Mouse (Mus musculus) midbrain, postnatal 0 days (tissue): ENCODE measurements around the gene Hsd17b3. TPM values are rescaled to one million over a fixed set of nuclear protein-coding genes. Genes with fewer than 3 reads are reported as not detected.
A peak's percentile ranks its signal among the peaks of the same experiment; 100 is the strongest.

Experiments
- ATAC-seq: fragments of 200-750 bp; cut with Nextera tagmentation; 2 replicates; pipeline ENCODE4 v1.8.0; 2017; ENCODE audit warnings: moderate number of reproducible peaks, mild to moderate bottlenecking, moderate TSS enrichment, moderate library complexity; ENCODE audit not compliant: low FRiP score
- DNase-seq: peaks from one replicate; pipeline ENCODE4 v3.0.0-alpha.2; 2015; ENCODE audit warnings: low spot score
- H3K27ac ChIP-seq: fragments of 300-500 bp; sonication (generic); 2 replicates; pipeline ENCODE4 v1.5.1; 2014; ENCODE audit warnings: low read depth, mild to moderate bottlenecking, low read length, mixed read lengths
- H3K27me3 ChIP-seq: fragments of 300-500 bp; sonication (generic); 2 replicates; pipeline ENCODE4 v1.6.1; 2014; ENCODE audit warnings: low read length, control low read depth, mixed read lengths; ENCODE audit not compliant: insufficient read depth
- H3K36me3 ChIP-seq: fragments of 300-500 bp; sonication (generic); 2 replicates; pipeline ENCODE4 v1.6.1; 2014; ENCODE audit warnings: low read length, control low read depth, mixed read lengths; ENCODE audit not compliant: insufficient read depth
- H3K4me1 ChIP-seq: fragments of 300-500 bp; sonication (generic); 2 replicates; pipeline ENCODE4 v1.6.1; 2014; ENCODE audit warnings: mild to moderate bottlenecking, control low read depth, antibody characterized with exemption, low read length, mixed read lengths; ENCODE audit not compliant: insufficient read depth
- H3K4me2 ChIP-seq: fragments of 300-500 bp; sonication (generic); 2 replicates; pipeline ENCODE4 v1.6.1; 2014; ENCODE audit warnings: low read depth, mild to moderate bottlenecking, low read length, mixed read lengths; ENCODE audit not compliant: poor library complexity, severe bottlenecking
- H3K4me3 ChIP-seq: fragments of 300-500 bp; sonication (generic); 2 replicates; pipeline ENCODE4 v1.5.1; 2014; ENCODE audit warnings: low read depth, mild to moderate bottlenecking, low read length, moderate library complexity
- H3K9ac ChIP-seq: fragments of 300-500 bp; sonication (generic); replicated peaks from 2 replicates; pipeline ENCODE4 v1.6.1; 2014; ENCODE audit warnings: mild to moderate bottlenecking, low read length, moderate library complexity, mixed read lengths; ENCODE audit not compliant: poor library complexity, severe bottlenecking
- H3K9me3 ChIP-seq: fragments of 300-500 bp; sonication (generic); 2 replicates; pipeline ENCODE4 v1.6.1; 2016; ENCODE audit warnings: low read length, control low read depth
- CTCF ChIP-seq: IDR thresholded peaks from 2 replicates; pipeline ENCODE4 v1.5.1; 2016; ENCODE audit warnings: antibody characterized with exemption, mild to moderate bottlenecking
- WGBS: fragments of 180-500 bp; shearing (Covaris S2); extraction: QIAGEN DNeasy Blood & Tissue Kit; methylation state at CpG from one replicate; pipeline ENCODE4 v1.1.7; 2014; 5-methylcytosine and 5-hydroxymethylcytosine counted together
- polyA plus RNA-seq: library from polyadenylated mRNA; unstranded; fragments of >200 nt; fragmentation: Nextera tagmentation; extraction: Ambion mirVana; gene quantifications from 2 replicates; pipeline ENCODE4 v1.2.1, GENCODE M21; 2015
- total RNA-seq: library from RNA; depleted of rRNA; stranded (reverse); fragments of >200 nt; gene quantifications from 2 replicates; pipeline ENCODE4 v1.2.3, GENCODE M21; 2014

Gene Hsd17b3
- total and polyA plus RNA-seq, 2 experiments from 2014 or later: not detected

DNA sequence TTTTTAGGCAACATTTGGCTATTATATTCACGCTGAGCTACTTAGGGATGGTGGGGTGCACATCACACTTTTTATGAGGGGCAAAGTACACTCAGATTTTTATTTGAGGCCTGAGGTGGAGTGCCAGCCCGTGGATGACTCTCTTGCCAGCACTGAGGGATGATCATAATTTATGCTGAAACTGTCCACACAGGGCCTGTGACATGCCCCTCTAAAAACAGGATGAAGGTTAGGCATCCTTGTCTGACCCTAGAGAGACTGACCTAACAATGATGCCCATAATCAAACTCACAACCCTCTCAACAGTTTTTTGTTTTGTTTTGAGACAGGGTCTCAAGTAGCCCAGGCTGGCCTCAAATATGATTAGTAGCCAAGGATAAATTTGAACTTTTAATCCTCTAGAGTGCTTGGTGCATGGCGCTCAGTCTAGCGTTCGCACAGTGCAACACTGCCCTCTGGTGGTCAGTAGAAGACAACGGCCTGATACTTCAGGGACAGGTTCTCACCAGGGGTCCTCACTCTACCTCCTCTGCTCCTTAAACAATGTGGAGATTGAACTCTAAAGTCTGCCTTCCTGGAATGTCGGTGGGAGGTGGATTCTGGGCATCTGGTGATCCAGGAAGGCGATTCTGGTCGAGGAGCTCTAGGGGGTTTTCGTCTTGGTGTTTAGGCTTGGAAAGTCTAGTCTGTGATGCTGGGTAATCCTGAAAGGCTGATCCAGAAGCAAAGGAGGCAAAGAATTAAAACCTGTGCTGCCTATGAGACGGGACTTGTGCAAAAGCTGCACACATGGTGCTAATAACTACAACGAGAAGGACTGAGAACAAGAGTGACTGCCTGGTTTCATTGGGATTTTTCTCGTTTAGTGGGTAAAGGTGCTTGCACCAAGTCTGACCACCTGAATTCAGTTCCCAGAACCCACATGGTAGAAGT, 52.7 kb downstream of the Hsd17b3 start:
- Histone ChIP-seq H3K27ac (no peak overlapping the region), H3K9me3 (no peaks in the 10 kb centered on the region), H3K4me2 (no peak overlapping the region), H3K9ac (no peak overlapping the region), H3K36me3 (no peaks in the 10 kb centered on the region), H3K4me3 (no peak overlapping the region), H3K27me3 (peaks cover 6% of the 10 kb centered on the region), H3K4me1 (no peaks in the 10 kb centered on the region)
- WGBS: 24% methylated on average over 13 of the region's 13 CpGs
- TF ChIP-seq CTCF: peak; percentile 93
- ATAC-seq: peak; percentile 63; the same call in 1 of the 2 replicates
- DNase-seq: peak; percentile 86

DNA sequence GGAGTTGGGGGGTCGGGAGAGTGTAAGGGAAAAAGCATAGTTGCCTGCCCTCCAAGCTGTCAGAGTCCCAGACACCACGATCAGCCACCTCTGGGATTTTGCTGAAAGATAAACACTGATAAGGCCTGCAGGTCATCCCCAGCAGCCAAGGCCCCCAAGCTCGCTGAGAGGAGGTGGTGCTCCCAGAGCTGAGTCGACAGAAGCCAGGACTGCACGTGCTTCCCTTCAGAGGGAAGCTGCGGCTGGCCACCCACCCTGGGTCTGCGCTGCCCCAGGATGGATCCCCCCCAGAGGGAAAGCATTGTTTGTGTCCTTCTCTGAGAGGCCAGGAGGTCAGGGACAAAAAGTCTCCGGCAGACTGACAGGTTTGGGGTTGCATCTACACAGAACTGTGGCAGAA, 54.0 kb downstream of the Hsd17b3 start:
- H3K4me2 ChIP-seq: no peak overlapping the region
- H3K4me1 ChIP-seq: no peaks in the 10 kb centered on the region
- H3K4me3 ChIP-seq: no peak overlapping the region
- H3K9ac ChIP-seq: no peak overlapping the region
- H3K27me3 ChIP-seq: peaks cover 6% of the 10 kb centered on the region
- WGBS: 26% methylated on average over 8 of the region's 8 CpGs
- ATAC-seq (no peak), DNase-seq (no peak)
- no peak overlapping the region for H3K27ac ChIP-seq
- no peaks in the 10 kb centered on the region for H3K36me3 ChIP-seq
- TF ChIP-seq CTCF: no peak
- no peaks in the 10 kb centered on the region for H3K9me3 ChIP-seq

DNA sequence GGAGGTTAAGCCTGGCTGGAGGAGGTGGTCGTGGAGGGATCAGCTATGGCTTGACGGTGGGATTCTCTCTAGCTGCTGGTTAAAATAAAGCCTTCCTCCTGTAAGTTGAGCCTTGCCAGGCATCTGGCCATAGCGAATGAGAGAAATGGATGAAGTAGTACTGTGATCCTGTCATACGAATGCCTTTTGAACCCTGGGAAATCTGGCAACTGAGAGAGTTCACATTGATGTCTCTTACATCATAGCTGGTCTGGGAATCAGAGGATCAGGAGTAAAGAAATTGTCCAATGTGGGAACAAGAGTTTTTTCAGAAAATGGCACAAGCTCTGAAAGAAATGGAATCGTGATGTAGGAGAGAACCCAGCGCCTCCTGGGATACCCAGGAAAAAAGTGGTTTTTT, 55.1 kb downstream of the Hsd17b3 start:
- no peak for TF ChIP-seq CTCF
- ATAC-seq: no peak
- DNase-seq: no peak
- Histone ChIP-seq H3K27ac (no peak overlapping the region), H3K4me1 (no peaks in the 10 kb centered on the region), H3K9me3 (no peaks in the 10 kb centered on the region), H3K4me2 (no peak overlapping the region), H3K27me3 (peaks cover 6% of the 10 kb centered on the region), H3K36me3 (no peaks in the 10 kb centered on the region), H3K4me3 (no peak overlapping the region), H3K9ac (no peak overlapping the region)
- WGBS: 90% methylated on average over 6 of the region's 6 CpGs

DNA sequence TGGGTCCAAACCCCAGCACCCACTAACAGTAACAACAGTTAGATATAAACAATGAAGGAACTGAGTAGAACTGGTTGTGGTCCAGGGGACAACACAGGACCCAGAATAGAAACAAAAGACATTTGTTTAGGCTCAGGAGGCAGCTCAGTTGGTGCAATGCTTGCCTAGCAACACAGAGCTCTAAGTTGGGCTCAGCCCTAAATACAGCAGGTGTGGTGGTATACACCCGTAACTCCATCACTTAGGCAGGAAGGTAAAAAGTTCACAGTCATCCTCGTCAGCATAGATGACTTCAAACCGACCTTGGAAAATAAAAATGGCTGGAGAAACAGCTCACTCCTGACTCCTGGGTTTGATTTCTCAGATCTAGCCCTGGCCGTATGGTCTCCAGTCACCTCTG, 55.8 kb downstream of the Hsd17b3 start:
- WGBS: 80% methylated on average over 4 of the region's 4 CpGs
- no peak for ATAC-seq
- peaks cover 6% of the 10 kb centered on the region for H3K27me3 ChIP-seq

DNA sequence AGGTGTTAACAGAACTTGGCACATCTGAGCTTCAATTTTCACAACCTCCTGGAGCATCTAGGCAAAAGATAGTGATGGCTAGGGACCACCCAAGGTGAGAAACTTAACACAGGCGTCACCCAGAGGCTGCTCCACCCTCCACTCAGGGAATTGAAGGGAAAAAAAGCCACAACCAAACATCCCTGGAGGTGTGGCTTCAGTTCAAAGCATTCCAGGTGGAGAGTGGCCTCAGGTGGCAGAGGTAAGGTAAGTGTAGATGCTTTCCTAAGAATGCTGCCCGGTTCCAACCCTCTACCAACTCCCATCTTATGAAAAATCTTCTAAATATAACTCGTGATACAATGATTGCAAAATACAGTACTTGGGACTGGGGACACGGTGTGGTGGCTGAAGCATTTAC, 57.8 kb downstream of the Hsd17b3 start:
- WGBS: 86% methylated on average over 4 of the region's 4 CpGs
- no peak for TF ChIP-seq CTCF
- no peaks in the 10 kb centered on the region for H3K4me1 ChIP-seq

More for the DNA sequence above, 55.8 kb downstream of the Hsd17b3 start:
- TF ChIP-seq CTCF: no peak
- Histone ChIP-seq H3K9me3 (no peaks in the 10 kb centered on the region), H3K4me1 (no peaks in the 10 kb centered on the region), H3K27ac (no peak overlapping the region), H3K4me2 (no peak overlapping the region), H3K36me3 (no peaks in the 10 kb centered on the region), H3K9ac (no peak overlapping the region), H3K4me3 (no peak overlapping the region)
- no peak for DNase-seq

DNA sequence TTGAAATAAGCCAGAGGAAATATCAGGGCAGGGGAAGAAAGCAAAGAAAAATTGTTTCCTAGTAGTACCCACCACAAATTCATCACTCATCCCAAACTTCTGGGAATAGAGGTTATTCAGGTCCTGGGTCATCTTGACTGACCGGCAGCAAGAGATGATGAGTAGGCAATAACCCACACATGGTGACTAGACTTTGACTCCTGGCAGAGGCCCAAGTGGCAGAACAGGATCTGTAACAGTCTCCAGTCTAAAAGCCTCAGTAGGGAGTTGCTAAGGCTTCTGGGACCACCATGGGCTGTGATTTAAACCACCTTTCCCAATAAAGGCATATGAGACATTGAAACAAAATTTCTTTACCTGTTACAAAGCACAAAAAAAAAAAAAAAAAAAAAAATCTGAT, 58.2 kb downstream of the Hsd17b3 start:
- no peak for TF ChIP-seq CTCF
- DNase-seq (no peak), ATAC-seq (no peak)
- H3K4me2 ChIP-seq: no peak overlapping the region
- no peak overlapping the region for H3K9ac ChIP-seq
- H3K27ac ChIP-seq: no peak overlapping the region
- no peaks in the 10 kb centered on the region for H3K4me1 ChIP-seq
- no peaks in the 10 kb centered on the region for H3K36me3 ChIP-seq
- 90% methylated on average over 1 of the region's 1 CpGs for WGBS
- H3K4me3 ChIP-seq: no peak overlapping the region
- H3K9me3 ChIP-seq: no peaks in the 10 kb centered on the region
- peaks cover 6% of the 10 kb centered on the region; the same call in 1 of the 2 replicates for H3K27me3 ChIP-seq

More for the DNA sequence above, 57.8 kb downstream of the Hsd17b3 start:
- Histone ChIP-seq H3K4me2 (no peak overlapping the region), H3K36me3 (no peaks in the 10 kb centered on the region), H3K9me3 (no peaks in the 10 kb centered on the region), H3K27ac (no peak overlapping the region), H3K4me3 (no peak overlapping the region), H3K9ac (no peak overlapping the region), H3K27me3 (peaks cover 6% of the 10 kb centered on the region; the same call in 1 of the 2 replicates)
- no peak for DNase-seq
- ATAC-seq: no peak
